Mouse (Mus musculus): ENCODE results near the gene Stt3b.
A peak's percentile ranks its signal among the peaks of the same experiment; 100 is the strongest.

The Stt3b gene

GRCm38 (mm10) chr9:115310346-115311222, at the start of gene Stt3b:
Gene Stt3b, minus strand, starts transcription at chr9:115310421.
- peak; percentile 99 for DNase-seq (ENCODE audit: low spot score)

GRCm38 (mm10) chr9:115358421-115358820, 48.2 kb upstream of the Stt3b start:
- no peak for DNase-seq (ENCODE audit: low spot score)

GRCm38 (mm10) chr9:115357996-115358395, 47.8 kb upstream of the Stt3b start:
- no peak for DNase-seq (ENCODE audit: low spot score)

GRCm38 (mm10) chr9:115356731-115357458, 46.7 kb upstream of the Stt3b start:
- no peak for DNase-seq (ENCODE audit: low spot score)

GRCm38 (mm10) chr9:115355972-115356371, 45.8 kb upstream of the Stt3b start:
- DNase-seq (ENCODE audit: low spot score), result no peak

GRCm38 (mm10) chr9:115349741-115350512, 39.7 kb upstream of the Stt3b start:
- DNase-seq (ENCODE audit: low spot score), result no peak

- DNase-seq (ENCODE audit: low spot score), result no peak
Observed at GRCm38 (mm10) chr9:115349106-115349505, 38.9 kb upstream of the Stt3b start.

GRCm38 (mm10) chr9:115344930-115345329, 34.7 kb upstream of the Stt3b start:
- no peak for DNase-seq (ENCODE audit: low spot score)

- DNase-seq (ENCODE audit: low spot score), result no peak
Observed at GRCm38 (mm10) chr9:115341576-115341975, 31.4 kb upstream of the Stt3b start.

- DNase-seq (ENCODE audit: low spot score), result no peak
Observed at GRCm38 (mm10) chr9:115340212-115340815, 30.1 kb upstream of the Stt3b start.

GRCm38 (mm10) chr9:115338816-115339215, 28.6 kb upstream of the Stt3b start:
- no peak for DNase-seq (ENCODE audit: low spot score)

GRCm38 (mm10) chr9:115333016-115333415, 22.8 kb upstream of the Stt3b start:
- no peak for DNase-seq (ENCODE audit: low spot score)

- no peak for DNase-seq (ENCODE audit: low spot score)
Observed at GRCm38 (mm10) chr9:115332339-115332738, 22.1 kb upstream of the Stt3b start.

GRCm38 (mm10) chr9:115330861-115331476, 20.7 kb upstream of the Stt3b start:
- peak; percentile 35 for DNase-seq (ENCODE audit: low spot score)

GRCm38 (mm10) chr9:115326533-115326890, 16.3 kb upstream of the Stt3b start:
- no peak for DNase-seq (ENCODE audit: low spot score)

- DNase-seq (ENCODE audit: low spot score), result no peak
Observed at GRCm38 (mm10) chr9:115325831-115326532, 15.8 kb upstream of the Stt3b start.

- DNase-seq (ENCODE audit: low spot score), result no peak
Observed at GRCm38 (mm10) chr9:115323572-115323971, 13.4 kb upstream of the Stt3b start.

- DNase-seq (ENCODE audit: low spot score), result no peak
Observed at GRCm38 (mm10) chr9:115322385-115322784, 12.2 kb upstream of the Stt3b start.

- no peak for DNase-seq (ENCODE audit: low spot score)
Observed at GRCm38 (mm10) chr9:115321052-115321451, 10.8 kb upstream of the Stt3b start.

GRCm38 (mm10) chr9:115320156-115320555, 9.9 kb upstream of the Stt3b start:
- DNase-seq (ENCODE audit: low spot score), result no peak

Measured in MN1 (cell line).